Mouse (Mus musculus) adrenal gland, adult 2 months (tissue): Measurements from ENCODE around the gene Rad23b. TPM values are rescaled to one million over a fixed set of nuclear protein-coding genes. Genes with fewer than 3 reads are reported as not detected.
A peak's percentile ranks its signal among the peaks of the same experiment; 100 is the strongest.
"Not testable (repeated sequence)": the region's sequence is repeated elsewhere in the genome, so short reads cannot be mapped to it uniquely, and the experiment has no call there.

ENCODE experiments used
- DNase-seq: peaks from one replicate; pipeline ENCODE4 v3.0.0; 2021
- polyA plus RNA-seq: library from polyadenylated mRNA; depleted of rRNA; stranded (reverse); fragments of >200 nt; gene quantifications from 2 replicates; pipeline ENCODE4 v1.2.3, GENCODE M21; 2012
- total RNA-seq, 2 experiments: library from RNA; stranded (reverse); gene quantifications; 2 replicates each; pipeline ENCODE4 v1.2.3; 2021

The Rad23b gene
- total and polyA plus RNA-seq, 3 experiments, result 129 to 314 (median 174) TPM

- no peak for DNase-seq
Observed at GRCm38 (mm10) chr4:55354038-55354437, 4.2 kb downstream of the Rad23b start.

- no peak for DNase-seq
Observed at GRCm38 (mm10) chr4:55355845-55356244, 6.0 kb downstream of the Rad23b start.

DNA sequence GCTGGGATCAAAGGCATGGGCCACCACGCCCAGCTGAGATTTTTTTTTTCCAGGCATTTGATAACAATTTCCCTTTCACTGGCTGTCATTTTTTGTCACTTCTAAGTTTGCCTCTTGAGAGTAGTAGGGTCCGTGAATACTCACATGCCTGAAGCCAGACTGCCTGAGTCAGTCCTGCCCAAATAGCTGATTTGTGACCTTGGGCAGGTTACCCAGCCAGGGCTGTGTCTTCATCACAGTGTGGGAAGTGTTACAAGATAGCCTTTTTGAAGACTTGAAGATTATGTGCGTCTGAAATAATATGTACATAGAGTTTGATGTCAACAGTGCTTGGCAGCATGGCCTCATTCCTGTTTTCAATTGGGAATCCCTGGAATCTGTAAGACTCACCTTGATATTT, 6.9 kb downstream of the Rad23b start:
- DNase-seq, result peak; percentile 68

DNA sequence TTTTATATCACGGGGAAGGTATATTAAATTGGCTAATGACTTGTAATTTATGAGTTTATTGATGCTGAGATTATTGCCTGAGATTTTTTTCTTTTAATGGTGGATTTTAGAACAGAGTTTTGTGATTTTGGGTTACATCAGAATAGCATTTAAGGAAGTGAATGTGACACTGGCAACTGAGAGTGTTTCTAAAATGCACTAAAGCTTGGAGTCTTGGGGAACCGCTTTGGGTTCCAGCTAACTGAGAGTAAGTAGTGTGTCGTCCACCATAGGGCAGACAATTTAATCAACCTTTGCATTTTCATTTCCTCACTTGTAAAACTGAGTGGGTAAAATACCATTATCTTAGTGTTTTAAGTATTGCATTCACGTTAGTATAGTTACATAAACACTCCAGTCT, 14.0 kb downstream of the Rad23b start:
- DNase-seq, result no peak

DNA sequence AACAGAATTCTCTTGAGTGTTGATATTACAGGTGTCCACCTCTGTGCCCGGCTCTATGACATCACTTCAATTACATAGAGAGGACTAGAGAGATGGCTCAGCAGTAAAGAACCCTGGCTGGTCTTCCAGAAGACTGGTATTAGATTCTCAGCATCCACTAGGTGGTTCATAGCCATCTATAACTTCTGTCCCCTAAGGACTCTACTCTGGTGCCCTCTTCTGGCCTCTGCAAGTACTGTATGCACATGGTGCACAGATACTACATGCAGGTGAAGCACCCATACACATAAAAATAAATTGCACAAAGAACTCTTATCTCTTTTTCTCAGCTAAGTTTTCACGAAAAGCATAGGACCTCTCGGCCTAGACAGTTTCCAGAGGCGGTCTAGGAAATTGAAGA, 14.5 kb downstream of the Rad23b start:
- DNase-seq, result no peak

GRCm38 (mm10) chr4:55366014-55366413, 16.2 kb downstream of the Rad23b start:
- DNase-seq, result no peak

- DNase-seq, result no peak
Observed at GRCm38 (mm10) chr4:55370127-55370526, 20.3 kb downstream of the Rad23b start.

DNA sequence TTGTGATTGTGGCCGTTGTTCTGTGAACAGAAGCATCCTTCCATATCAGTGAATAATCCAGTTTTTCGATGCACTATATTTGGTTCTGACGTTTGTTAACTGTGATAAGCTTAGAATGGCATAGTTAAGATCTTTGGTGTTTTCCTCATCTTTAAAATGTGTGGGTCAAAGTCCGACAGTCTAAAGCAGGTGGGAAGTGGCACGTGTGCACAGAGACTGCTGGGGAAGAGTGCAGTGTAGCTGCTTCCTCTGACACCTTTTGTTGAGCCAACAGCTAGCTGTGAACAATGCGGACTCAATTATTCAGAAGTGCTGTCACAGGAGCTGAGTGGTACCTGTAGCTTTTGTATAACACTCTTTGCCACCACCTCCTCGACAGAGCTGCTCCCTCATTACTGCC, 21.5 kb downstream of the Rad23b start:
- DNase-seq, result no peak

GRCm38 (mm10) chr4:55382350-55382749, 32.5 kb downstream of the Rad23b start:
- no peak for DNase-seq

DNA sequence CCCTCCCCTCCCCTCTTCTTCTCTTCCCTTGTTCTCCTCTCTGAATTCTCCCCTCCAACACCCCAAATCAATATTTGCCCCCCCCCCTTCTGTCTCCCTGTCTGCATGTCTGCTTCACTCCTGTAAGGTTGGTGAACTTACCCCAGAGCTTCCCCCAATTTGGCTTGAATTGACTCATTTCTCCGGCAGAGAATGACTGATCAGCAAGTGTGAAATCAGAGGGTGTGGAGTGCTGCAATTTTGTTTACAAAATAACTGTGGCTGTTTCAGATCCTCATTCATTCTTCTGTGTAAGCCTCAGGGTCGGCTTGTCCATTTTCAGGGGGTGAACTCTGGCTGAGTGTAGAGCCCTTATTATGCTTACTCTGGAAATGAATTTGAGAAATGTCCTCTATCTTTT, 36.9 kb downstream of the Rad23b start:
- no peak for DNase-seq

DNA sequence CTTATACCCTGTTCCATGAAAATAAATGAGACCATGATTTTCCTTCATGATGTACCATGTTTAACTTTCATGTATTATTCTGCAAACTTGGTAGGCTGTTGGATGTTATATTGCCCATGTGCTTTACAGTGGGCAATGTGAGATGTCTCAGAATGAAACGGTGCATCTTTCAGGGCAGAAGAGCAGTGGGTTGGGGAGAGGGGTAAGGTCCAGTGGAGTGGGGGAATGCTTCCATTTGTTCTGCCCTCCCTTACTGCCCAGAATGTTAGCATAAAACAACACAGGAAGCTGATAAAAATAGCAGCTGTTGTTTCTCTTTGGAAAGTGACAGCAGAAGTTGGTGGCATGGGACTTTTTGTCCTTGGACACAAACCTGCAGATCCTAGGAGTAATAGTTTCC, 41.6 kb downstream of the Rad23b start:
- no peak for DNase-seq

GRCm38 (mm10) chr4:55392445-55392844, 42.6 kb downstream of the Rad23b start:
- no peak for DNase-seq

DNA sequence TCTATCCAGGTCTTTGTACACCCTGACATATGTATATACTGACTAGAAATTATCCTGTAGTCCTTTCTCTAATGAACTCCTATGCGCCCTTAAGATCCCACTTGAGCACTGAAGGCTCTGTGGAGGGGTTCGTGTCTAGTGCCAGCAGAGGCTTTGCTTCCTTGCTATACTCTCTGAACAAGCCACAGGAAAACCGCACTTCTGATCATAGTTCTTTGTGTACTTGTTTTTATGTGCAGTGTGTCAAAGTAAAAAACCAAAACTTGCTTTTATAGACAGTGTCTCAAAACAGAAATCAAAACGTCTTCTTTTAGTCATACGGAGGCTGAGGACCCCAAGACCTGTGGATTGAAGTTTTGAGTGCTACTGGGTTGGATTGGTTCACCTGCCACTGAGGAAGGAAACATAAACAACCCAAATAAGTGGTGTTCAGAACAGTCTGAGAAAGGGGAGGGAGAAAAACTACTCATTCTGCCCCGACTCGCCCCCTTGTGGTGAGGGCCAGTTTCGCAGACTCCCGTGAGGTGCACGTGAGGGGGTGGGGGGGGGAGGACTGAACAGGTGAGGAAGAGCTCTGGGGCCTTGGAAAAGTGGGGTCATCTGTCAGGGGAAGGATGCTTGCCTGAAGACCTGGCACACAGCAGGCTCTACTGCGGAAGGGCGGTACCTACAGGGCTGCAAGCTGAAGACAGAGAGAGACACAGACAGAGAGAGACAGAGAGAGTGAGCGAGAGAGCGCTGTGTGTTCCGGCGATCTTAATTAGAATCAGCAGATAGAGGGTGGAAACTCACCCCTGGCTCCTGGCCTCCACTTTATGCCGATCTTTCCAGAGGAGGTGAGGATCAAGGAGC, 48.3 kb downstream of the Rad23b start:
- peak; percentile 22 for DNase-seq

DNA sequence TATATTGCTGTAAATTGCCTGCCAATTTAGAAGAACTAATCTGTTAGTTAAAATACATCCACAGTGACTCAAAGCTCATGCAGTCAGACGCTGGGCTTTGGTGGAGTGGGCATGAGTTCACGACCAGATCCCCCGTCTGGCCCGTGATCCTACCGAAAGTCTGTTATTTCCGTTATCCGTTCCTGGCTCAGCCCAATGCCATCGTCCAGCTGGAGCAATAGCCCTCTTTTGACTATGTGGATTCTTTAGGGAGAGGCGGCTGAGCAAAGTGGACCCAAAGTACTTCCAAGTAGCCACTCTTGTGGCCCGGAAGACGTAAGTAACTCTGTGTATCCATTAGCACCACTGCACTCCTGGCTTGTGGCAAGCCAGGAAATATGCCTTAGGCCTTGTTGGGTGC, 49.1 kb downstream of the Rad23b start:
- DNase-seq, result no peak

GRCm38 (mm10) chr4:55405329-55405728, 55.5 kb downstream of the Rad23b start:
- no peak for DNase-seq

GRCm38 (mm10) chr4:55406558-55406957, 56.7 kb downstream of the Rad23b start:
- DNase-seq, result no peak

DNA sequence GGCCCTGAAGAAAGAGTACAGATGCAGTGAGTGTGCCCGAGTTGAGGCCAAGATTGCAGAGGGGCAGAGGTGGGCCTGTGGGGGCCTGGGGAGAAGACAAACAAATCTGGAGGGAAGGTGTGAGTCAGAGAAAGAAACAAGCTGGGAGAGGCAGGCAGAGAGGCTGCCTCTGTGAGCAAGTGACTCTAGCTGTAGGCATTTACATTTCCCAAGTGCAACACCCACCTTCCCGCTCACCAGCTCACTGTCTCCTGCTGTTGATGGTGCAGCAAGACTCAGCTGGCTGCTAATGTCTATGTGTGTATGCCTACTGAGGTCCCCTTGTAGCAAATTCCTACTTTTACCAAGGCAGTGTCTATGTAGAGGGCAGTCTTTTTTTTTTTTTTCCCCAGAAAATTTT, 58.2 kb downstream of the Rad23b start:
- DNase-seq, result no peak

DNA sequence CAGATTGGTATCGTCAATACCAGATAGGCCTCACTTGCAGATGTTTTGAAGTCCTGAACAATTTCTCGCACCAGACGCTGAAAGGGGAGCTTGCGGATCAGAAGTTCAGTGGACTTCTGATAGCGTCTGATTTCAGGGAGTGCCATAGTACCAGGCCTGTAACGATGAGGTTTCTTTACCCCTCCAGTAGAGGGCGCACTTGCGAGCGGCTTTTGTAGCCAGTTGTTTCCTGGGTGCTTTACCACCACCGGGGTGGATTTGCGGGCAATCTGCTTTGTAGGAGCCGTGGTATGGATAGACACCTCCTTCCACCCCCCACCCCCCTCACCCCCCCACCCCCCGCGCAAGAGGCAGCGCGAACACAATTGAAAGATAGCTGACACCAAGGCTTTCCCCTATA, 59.2 kb downstream of the Rad23b start:
- no peak for DNase-seq

- not testable (repeated sequence) for DNase-seq
Observed at GRCm38 (mm10) chr4:55409578-55410224, 59.9 kb downstream of the Rad23b start.

DNA sequence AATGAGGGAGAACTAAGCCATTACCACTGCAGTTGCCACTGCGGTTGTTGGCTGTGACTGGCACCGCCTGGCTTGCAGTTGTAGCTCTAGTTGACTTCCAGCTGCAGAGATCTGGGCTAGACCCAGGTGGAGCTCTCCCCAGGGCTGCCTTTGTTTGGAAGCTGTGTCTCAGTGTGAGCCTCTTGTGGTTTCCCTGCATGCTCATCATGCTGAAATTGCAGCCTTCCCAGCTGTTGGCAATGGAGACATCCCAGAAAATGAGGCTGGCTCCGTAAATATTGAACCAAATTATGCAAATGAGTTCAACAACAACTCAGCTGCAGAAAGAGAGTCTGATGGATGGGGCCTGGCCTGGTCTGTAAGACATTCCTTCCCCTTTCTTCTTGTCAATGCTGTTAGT, 66.0 kb downstream of the Rad23b start:
- DNase-seq, result no peak

GRCm38 (mm10) chr4:55426250-55426649, 76.4 kb downstream of the Rad23b start:
- no peak for DNase-seq
